Comparison of ENCODE assay signal across 8 mouse cellular contexts in the genomic region with DNA sequence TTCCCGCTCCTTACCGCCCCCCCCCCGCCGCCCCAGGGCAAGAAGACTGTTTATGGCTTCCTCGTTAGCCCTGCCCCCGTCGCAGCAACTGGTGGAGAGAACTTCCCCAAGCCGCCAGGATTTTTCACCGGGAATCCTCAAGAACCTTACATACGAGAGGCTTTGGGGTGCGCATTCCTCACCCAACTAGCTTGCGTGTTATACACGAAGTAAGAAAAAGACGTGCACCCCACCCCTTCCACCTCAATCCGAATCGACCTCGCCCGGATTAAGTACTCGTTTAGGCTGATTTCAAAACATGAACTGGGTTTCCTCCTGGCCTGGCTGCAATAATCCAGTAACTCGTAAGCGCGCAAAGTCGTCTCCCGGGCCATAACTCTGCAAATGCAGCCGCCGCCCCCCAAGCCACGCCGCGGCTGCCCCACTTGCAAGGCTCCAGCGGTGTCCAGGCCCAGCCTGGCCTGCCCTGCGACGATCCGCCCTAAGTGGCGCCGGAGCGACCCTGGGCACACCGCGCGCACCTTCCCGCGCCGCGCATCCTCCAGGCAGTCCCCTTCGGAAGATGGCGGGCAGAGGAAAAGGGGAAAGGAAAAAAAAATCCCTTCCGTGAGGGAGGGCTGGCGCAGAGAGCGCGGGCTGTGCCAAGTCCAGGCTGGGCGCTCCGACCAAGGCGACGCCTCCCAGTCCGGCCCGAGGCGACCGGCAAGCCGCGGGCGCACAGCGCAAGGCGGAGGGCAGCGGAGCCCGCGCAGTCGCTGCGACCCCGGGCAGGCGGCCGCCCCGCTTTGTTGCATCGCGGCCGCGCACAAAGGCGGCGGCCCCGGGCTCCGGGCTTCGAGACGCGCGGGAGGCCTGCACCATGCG. TPM values are rescaled to one million over a fixed set of nuclear protein-coding genes. Genes with fewer than 3 reads are reported as not detected.
A peak's percentile ranks its signal among the peaks of the same experiment; 100 is the strongest.
DNase-seq lines count a peak whose midpoint lies in the region; ATAC-seq and TF ChIP-seq lines count a peak whose summit lies in the region.

No protein-coding gene starts in this region.

- under 1% methylated on average over 84 of the region's 84 CpGs for WGBS in liver, embryonic 15.5 days (ENCODE audit: insufficient replicate concordance)
- under 1% methylated on average over 84 of the region's 84 CpGs for whole genome bisulfite sequencing in olfactory bulb, adult 2 months

- peak overlapping the region; percentile 84 for H3K4me2 ChIP-seq in liver, embryonic 15.5 days

- TF ChIP-seq CTCF in left cerebral cortex, adult 2 months (IDR thresholded peaks at IDR 0.05) = no peak
- no peak for TF ChIP-seq CTCF in olfactory bulb, adult 2 months (IDR thresholded peaks at IDR 0.05; ENCODE audit: insufficient read depth, low read depth, low read length)

- peak in 1 of 2 experiments; percentile 42 for DNase-seq in left cerebral cortex, adult 2 months (ENCODE audit: extremely low spot score in 1 of 2, low spot score in 2 of 2)
- no peak for DNase-seq in left cerebral cortex, adult 11 months (ENCODE audit: low spot score)
- DNase-seq in brain, embryonic 18.5 days (ENCODE audit: low read depth, low spot score) = peak; percentile 16
- peak; percentile 63 for DNase-seq in gastrocnemius, postnatal 14 days
- peak; percentile 65 for DNase-seq in thymus, postnatal 4 days

- peaks cover 55% of the 10 kb centered on the region for H3K4me1 ChIP-seq in liver, embryonic 15.5 days (replicated peaks)
- peaks cover 43% of the 10 kb centered on the region for H3K4me1 ChIP-seq in olfactory bulb, adult 2 months (ENCODE audit: control insufficient read depth, insufficient read depth, low read length)

- no peaks in the 10 kb centered on the region for H3K9me3 ChIP-seq in liver, embryonic 15.5 days (replicated peaks)

- TF ChIP-seq POLR2A in olfactory bulb, adult 2 months (IDR thresholded peaks at IDR 0.05; ENCODE audit: insufficient read depth, low read depth, low read length) = no peak

- H3K36me3 ChIP-seq in liver, embryonic 15.5 days (replicated peaks) = peaks cover 10% of the 10 kb centered on the region

- ATAC-seq in inflammation-experienced regulatory T-cells, adult 6 months = peak; percentile 13
- peak; percentile 22 for ATAC-seq in liver, embryonic 15.5 days (ENCODE audit: insufficient read depth)

- intact Hi-C loops in left cerebral cortex, adult 2 months (cut with DNase I) = loop anchor here (1.0 to 2.0 kb wide), 2 partner anchors 32 to 39 kb away; a partner anchor contains a TSS
- intact Hi-C loops in gastrocnemius, postnatal 14 days (cut with DNase I; ENCODE audit: low total_unique reads) = loop anchor here (5.0 kb wide), 1 partner anchor 37 kb away; no protein-coding TSS in a partner anchor

- peak overlapping the region; percentile 83 for H3K9ac ChIP-seq in liver, embryonic 15.5 days

- H3K27ac ChIP-seq in left cerebral cortex, adult 2 months = peak overlapping the region; percentile 79
- H3K27ac ChIP-seq in liver, embryonic 15.5 days (replicated peaks) = peak overlapping the region; percentile 93
- peak overlapping the region; percentile 23; the same call in 1 of the 2 replicates for H3K27ac ChIP-seq in olfactory bulb, adult 2 months (ENCODE audit: insufficient read depth, low read depth, low read length)

- H3K4me3 ChIP-seq in left cerebral cortex, adult 2 months = peak overlapping the region; percentile 93
- H3K4me3 ChIP-seq in liver, embryonic 15.5 days (replicated peaks) = peak overlapping the region; percentile 88
- peak overlapping the region; percentile 77 for H3K4me3 ChIP-seq in olfactory bulb, adult 2 months (ENCODE audit: insufficient read depth, low read depth, low read length)

- no peaks in the 10 kb centered on the region for H3K27me3 ChIP-seq in liver, embryonic 15.5 days

RNA-seq across cellular contexts. Expression of a gene that starts 32.6 kb away (rescaled TPM):
- total RNA-seq in left cerebral cortex, adult 2 months (2021) = 10 to 100 TPM; 43.6 to 52.2 TPM
- total RNA-seq in gastrocnemius, postnatal 14 days (2021) = 10 to 100 TPM; 23.7 to 35.2 TPM
- polyA plus RNA-seq in inflammation-experienced regulatory T-cells, adult 6 months (2017; shearing (Covaris generic)) = 10 to 100 TPM; 28.7 to 35.5 (median 34.6) TPM
- polyA plus RNA-seq in liver, embryonic 15.5 days (2015; fragmentation: Nextera tagmentation; extraction: Ambion mirVana) = 22.5 and 22.9 TPM in 2 replicates
- not detected in 2 replicates for polyA plus RNA-seq in olfactory bulb, adult 2 months (2012; ENCODE audit: insufficient read depth, insufficient read length, low replicate concordance, missing spikeins)

RNA-seq across cellular contexts. Expression of a gene that starts 32.7 kb away (rescaled TPM):
- total RNA-seq in left cerebral cortex, adult 2 months (2021) = 10 to 100 TPM; 26.7 to 27.6 TPM
- 1 to 10 TPM in 1 of 2 experiments, under 1 TPM in 1; 1.00 to 1.4 TPM for total RNA-seq in gastrocnemius, postnatal 14 days (2021)
- not detected for polyA plus RNA-seq in inflammation-experienced regulatory T-cells, adult 6 months (2017; shearing (Covaris generic))
- polyA plus RNA-seq in liver, embryonic 15.5 days (2015; fragmentation: Nextera tagmentation; extraction: Ambion mirVana) = 0.48 and 0.50 TPM in 2 replicates
- polyA plus RNA-seq in olfactory bulb, adult 2 months (2012; ENCODE audit: insufficient read depth, insufficient read length, low replicate concordance, missing spikeins) = not detected in 2 replicates

RNA-seq across cellular contexts. Expression of a gene that starts 40.1 kb away (rescaled TPM):
- total RNA-seq in left cerebral cortex, adult 2 months (2021) = 10 to 100 TPM; 26.7 to 27.2 TPM
- 10 to 100 TPM; 17.5 to 20.9 TPM for total RNA-seq in gastrocnemius, postnatal 14 days (2021)
- polyA plus RNA-seq in inflammation-experienced regulatory T-cells, adult 6 months (2017; shearing (Covaris generic)) = 10 to 100 TPM; 15.3 to 16.2 (median 15.6) TPM
- 26.2 and 27.5 TPM in 2 replicates for polyA plus RNA-seq in liver, embryonic 15.5 days (2015; fragmentation: Nextera tagmentation; extraction: Ambion mirVana)
- not detected in 2 replicates for polyA plus RNA-seq in olfactory bulb, adult 2 months (2012; ENCODE audit: insufficient read depth, insufficient read length, low replicate concordance, missing spikeins)

RNA-seq across cellular contexts. Expression of a gene that starts 48.0 kb away (rescaled TPM):
- total RNA-seq in left cerebral cortex, adult 2 months (2021) = 10 to 100 TPM; 10.2 to 10.5 TPM
- 1 to 10 TPM; 3.2 to 4.0 TPM for total RNA-seq in gastrocnemius, postnatal 14 days (2021)
- 1 to 10 TPM; 3.8 to 7.1 (median 7.0) TPM for polyA plus RNA-seq in inflammation-experienced regulatory T-cells, adult 6 months (2017; shearing (Covaris generic))
- polyA plus RNA-seq in liver, embryonic 15.5 days (2015; fragmentation: Nextera tagmentation; extraction: Ambion mirVana) = 4.7 and 5.8 TPM in 2 replicates
- not detected in 2 replicates for polyA plus RNA-seq in olfactory bulb, adult 2 months (2012; ENCODE audit: insufficient read depth, insufficient read length, low replicate concordance, missing spikeins)

Comparison
In these comparisons a context has a peak if more than half of its experiments do, and no peak if none do; other contexts are left out.
1. H3K27ac ChIP-seq: peak in every context shown above with its lines; median percentile 93 in liver, embryonic 15.5 days; 79 in left cerebral cortex, adult 2 months; 23 in olfactory bulb, adult 2 months.